Mouse (Mus musculus) spleen, adult 12 weeks (tissue): ENCODE results near the gene P3h3.
"Not testable (repeated sequence)": the region's sequence is repeated elsewhere in the genome, so short reads cannot be mapped to it uniquely, and the experiment has no call there.

Source experiments
- DNase-seq: peaks from one replicate; pipeline ENCODE4 v3.0.0; 2022; ENCODE audit warnings: low spot score

P3h3 gene

GRCm38 (mm10) chr6:124831199-124831598 is 26.4 kb downstream of the P3h3 start:
- DNase-seq = not testable (repeated sequence)

GRCm38 (mm10) chr6:124829799-124830700 is 27.5 kb downstream of the P3h3 start:
- DNase-seq = peak; percentile 88

- peak; percentile 98 for DNase-seq
Observed at GRCm38 (mm10) chr6:124828868-124829798, 28.4 kb downstream of the P3h3 start, which contains the start of the genes Usp5 and Cdca3. TSS of gene Usp5 (minus strand) at chr6:124829484. TSS of gene Cdca3 (plus strand) at chr6:124829547.

- DNase-seq = no peak
Observed at GRCm38 (mm10) chr6:124828101-124828592, 29.4 kb downstream of the P3h3 start.

DNA sequence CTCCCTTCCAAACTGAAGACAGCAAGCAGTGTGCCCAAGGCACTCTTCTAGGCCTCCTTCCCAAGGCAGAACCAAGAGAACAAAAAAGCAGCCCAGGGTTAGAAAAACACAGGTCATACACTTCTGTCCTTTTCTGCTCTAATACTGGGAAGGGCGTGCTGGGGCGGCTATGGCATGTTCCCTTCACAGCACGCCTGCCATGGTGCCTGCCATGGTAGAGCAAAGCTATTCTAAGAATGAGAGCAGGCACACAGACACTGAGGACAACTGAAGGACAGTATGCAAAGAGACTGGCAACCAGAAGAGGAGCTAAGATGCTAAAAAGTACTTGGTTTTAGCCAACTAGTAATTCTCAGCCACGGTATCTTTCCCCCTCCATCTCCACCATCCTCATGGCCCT is 35.5 kb downstream of the P3h3 start:
- no peak for DNase-seq

DNA sequence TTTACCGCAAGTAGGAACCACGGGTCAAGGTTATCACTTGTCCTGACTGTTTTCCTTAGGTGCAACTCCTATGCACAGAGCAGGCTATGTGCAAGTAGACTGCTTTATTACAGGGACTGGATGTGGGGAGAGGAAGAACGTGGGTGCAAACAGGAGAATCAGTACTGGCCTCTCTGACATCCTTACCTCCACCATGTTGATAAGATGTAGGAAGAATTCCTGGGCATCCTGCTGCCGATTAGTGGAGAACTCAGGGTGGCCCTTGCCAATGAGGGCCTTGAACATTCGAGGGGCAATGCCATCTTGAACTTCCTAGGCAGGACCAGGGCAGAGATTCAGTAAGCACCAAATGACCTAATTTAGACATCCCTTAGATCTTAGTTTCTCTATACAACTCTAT is 36.7 kb downstream of the P3h3 start:
- no peak for DNase-seq

- no peak for DNase-seq
Observed at GRCm38 (mm10) chr6:124817971-124818370, 39.6 kb downstream of the P3h3 start.

DNA sequence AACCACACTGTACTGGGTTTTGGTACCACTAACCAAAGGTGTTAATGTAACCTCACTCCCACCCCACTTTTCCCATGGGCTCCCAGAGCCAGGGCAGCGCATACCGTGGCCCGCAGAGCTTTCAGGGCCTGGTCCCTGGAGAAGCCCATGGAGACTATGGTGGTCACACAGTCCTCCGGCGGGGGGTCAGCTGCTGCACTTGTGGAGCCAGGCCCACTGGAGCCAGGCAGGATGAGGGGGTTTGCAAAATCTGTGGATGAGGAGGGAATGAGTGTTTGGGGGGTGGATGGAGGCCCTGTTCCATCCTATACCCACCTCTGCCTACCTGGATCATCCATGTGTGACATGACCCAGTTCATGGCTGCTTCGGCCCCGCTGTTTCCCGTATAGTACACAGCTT is 40.0 kb downstream of the P3h3 start:
- no peak for DNase-seq

DNA sequence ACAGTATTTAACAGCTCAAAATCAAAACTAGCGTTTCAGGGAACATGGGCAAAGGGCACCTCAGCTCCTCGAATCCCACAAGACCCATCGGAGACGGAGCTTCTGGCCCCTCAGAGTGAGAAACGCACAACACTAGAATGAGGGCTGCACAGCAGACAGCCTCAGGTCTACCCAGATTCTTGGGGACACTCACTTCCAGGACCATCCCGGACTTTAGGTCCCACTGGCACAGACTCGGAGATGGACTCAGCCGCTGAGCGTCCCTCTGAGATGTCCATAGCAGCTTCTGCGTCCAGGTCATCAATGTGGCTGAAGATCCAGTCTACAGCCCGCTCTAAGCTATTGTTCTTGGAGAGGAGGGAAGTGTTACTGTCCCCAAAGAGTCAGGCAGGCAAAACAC is 40.4 kb downstream of the P3h3 start:
- DNase-seq = no peak

DNA sequence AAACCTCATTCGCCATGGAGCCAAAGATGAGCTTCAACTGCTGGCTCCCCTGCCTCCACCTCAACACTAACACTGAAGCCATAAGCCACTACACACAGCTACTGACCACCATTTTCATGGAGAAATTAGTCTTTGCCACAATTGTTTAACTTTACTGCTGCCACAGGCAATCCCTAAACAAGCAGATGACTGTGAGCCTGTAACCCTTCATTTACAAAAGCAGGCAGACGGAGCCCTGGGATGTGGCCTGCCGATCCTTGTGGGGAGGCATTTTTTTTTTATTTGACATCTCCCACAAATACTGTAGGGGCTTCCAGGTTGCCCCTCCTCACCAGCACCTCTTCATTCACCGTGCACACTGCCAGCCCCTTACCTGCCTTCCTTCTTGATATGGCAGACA is 40.9 kb downstream of the P3h3 start:
- DNase-seq = no peak

- no peak for DNase-seq
Observed at GRCm38 (mm10) chr6:124814858-124815774, 42.4 kb downstream of the P3h3 start.

DNA sequence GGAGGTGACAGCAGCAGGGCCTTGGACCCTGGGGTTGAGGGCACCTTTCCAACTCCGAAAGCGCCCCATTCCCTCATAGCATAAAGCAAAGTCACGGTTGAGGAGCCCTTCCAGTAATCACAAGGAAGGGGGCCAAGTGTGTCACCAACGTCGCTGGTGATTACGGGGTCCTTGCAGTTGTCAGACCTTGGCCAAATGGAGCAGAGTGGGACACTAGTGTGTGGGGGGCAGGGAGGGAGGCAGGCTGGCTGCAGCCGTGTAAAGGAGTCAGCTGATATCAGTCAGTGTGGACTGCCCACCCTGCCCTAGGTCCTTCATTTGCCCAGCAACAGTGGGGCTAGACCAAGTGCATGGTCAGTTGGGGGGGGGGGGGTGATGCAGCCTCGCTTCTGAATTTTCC is 43.1 kb downstream of the P3h3 start:
- no peak for DNase-seq

- DNase-seq = peak; percentile 80
Observed at GRCm38 (mm10) chr6:124813933-124814332, 43.6 kb downstream of the P3h3 start, which contains the start of gene Tpi1. TSS of gene Tpi1 (minus strand) at chr6:124814296.

DNA sequence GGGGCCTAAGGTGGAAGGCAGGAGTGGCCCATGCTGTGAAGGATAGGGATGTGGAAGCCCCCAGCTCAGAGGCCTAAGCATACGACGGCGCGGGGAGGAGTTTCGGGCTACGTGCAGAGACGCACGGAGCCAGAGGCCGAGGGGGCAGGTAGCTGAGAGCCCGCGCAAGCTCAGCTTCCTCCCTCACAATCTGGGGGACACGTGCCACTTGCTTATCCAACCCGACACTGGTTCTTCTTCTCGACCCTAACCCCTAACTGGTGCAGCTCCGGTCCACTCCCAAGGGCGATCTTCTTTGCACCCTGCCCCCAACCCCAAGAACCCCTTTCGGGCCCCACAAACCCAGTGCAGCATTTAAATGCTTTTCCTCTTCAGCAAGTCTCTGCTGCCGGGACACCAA is 44.1 kb downstream of the P3h3 start:
- peak; percentile 36 for DNase-seq

DNA sequence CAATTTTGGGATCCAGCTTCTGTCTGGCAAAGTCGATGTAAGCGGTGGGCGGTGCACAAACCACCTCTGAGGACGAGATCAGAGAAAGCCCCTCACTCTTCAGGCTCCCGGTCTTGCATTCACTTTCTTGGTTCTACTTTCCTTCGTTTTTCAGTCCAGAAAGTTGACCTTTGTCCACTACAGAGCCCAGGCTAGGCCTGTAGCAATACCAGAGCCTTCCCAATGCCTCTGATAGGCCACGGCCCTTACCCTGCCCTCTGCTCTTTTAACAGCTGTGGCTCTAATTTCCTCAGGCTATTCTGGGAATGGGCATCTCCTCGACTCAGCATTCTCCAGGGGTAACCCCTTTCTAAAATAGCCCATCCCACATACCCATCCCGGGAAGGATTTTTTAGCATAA is 44.7 kb downstream of the P3h3 start:
- DNase-seq = no peak

- no peak for DNase-seq
Observed at GRCm38 (mm10) chr6:124811701-124812560, 45.6 kb downstream of the P3h3 start.

GRCm38 (mm10) chr6:124811403-124811665 is 46.2 kb downstream of the P3h3 start:
- DNase-seq = no peak

DNA sequence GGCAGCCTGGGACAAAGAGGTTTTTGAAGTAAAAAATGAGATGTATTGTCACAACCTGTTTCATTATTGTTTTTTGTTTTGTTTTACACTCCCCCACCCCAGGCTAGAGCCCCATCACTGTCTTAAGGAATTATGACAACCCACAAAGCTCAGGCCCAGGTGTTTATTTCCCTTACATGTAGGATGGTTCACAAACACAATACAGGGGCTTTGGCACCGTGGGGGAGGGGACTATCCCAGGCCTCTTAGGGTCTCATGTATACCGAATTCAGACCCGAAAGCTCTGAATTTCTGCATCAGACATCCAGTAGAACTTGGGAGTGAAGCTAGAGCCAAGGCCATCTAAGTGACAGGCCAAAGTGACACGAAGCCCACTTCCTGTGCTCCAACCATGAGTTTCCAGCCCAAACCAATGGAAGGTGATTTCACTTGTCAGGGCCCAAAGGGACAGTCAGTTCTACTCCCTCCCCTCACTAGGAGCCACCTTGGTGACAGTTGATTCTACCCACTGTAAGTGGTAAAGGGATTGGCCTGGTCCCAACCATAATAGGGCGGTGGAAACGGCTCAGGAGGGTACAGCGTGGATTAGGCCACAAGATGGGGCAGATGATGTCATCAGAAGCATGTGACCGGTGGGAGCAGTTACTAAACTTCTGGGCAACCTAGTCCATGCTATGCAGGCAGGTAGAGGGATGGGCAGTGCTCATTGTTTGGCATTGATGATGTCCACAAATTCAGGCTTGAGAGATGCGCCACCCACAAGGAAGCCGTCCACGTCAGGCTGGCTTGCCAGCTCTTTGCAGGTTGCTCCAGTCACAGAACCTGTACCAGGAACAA is 46.8 kb downstream of the P3h3 start:
- DNase-seq = not testable (repeated sequence)

- DNase-seq = no peak
Observed at GRCm38 (mm10) chr6:124809775-124810538, 47.6 kb downstream of the P3h3 start.
